Mouse (Mus musculus): ENCODE measurements around the gene Son.

GRCm38 (mm10) chr16:91599242-91599641 is 48.1 kb upstream of the Son start:
- TF ChIP-seq CTCF (IDR thresholded peaks at IDR 0.05 in 2 of 3, conservative IDR thresholded peaks at IDR 0.05 in 1 of 3; ENCODE audit: control insufficient read depth in 1 of 3, insufficient read depth in 1 of 3, low read depth in 2 of 3, low read length in 3 of 3, poor library complexity in 1 of 3, severe bottlenecking in 1 of 3), result peak in 2 of 3 experiments; percentile 39 to 44; a peak in 4 of 6 replicates
- no peak for TF ChIP-seq CHD1 (IDR thresholded peaks at IDR 0.05; ENCODE audit: low read depth, low read length)
- no peak for TF ChIP-seq ZMIZ1 (IDR thresholded peaks at IDR 0.05; ENCODE audit: low read depth, low read length)
- TF ChIP-seq GABPA (IDR thresholded peaks at IDR 0.05; ENCODE audit: low read depth, low read length), result no peak
- no peak for TF ChIP-seq ZKSCAN1 (IDR thresholded peaks at IDR 0.05; ENCODE audit: low read depth, low read length)
- TF ChIP-seq TAL1 (IDR thresholded peaks at IDR 0.05; ENCODE audit: low read length), result no peak
- no peak for TF ChIP-seq E2F4 (IDR thresholded peaks at IDR 0.05; ENCODE audit: borderline replicate concordance, low read depth, low read length)
- TF ChIP-seq GATA1 (IDR thresholded peaks at IDR 0.05; ENCODE audit: low read depth, low read length), result no peak
- TF ChIP-seq USF2 (IDR thresholded peaks at IDR 0.05; ENCODE audit: borderline replicate concordance in 1 of 2, insufficient read depth in 1 of 2, low read depth in 1 of 2, low read length in 2 of 2), result no peak
- no peak for TF ChIP-seq POLR2AphosphoS5 (IDR thresholded peaks at IDR 0.05; ENCODE audit: borderline replicate concordance, low read depth, low read length)
- TF ChIP-seq RCOR1 (IDR thresholded peaks at IDR 0.05; ENCODE audit: low read depth, low read length), result no peak
- TF ChIP-seq POLR2A (IDR thresholded peaks at IDR 0.05; ENCODE audit: control insufficient read depth in 1 of 2, insufficient read depth in 1 of 2, low read depth in 1 of 2, low read length in 2 of 2, poor library complexity in 1 of 2), result no peak
- peak; percentile 54 for TF ChIP-seq SMC3 (IDR thresholded peaks at IDR 0.05; ENCODE audit: low read depth, low read length)

Measured in MEL (cell line).